Mouse (Mus musculus) cerebellum, postnatal 4 days (tissue): ENCODE data around the gene Hmgb1.

Experiments used
- DNase-seq, 2 experiments: peaks; one replicate each; pipeline ENCODE4 v3.0.0; 2022; ENCODE audit warnings: low spot score in 2 of 2, mixed read lengths in 1 of 2

The Hmgb1 gene

DNA sequence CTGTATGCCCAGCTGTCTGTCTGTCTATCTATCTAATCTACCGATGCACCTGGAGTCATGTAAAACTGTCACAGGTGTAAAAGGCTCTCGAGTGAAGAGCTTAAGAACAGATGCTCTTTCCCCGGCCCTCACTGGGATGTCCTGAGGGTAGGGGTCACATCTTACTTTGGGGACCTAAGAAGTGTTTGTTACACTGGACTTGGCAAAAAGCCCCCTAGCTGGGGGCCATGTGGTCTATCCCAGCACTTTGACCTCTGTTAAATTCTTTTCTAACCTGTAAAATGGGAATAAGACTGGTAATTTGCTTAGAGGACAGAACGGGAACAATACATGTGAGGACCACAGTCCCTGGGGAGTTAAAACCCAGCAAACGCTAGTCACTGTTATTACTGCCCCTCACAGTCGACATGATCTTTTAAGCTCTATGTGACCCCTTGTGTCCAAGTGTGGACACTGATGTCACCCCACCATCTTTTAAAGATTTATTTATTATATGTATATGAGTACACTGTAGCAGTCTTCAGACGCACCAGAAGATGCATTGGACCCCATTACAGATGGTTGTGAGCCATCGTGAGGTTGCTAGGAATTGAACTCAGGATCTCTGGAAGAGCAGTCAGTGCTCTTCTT, 80.1 kb downstream of the Hmgb1 start:
- DNase-seq, result no peak

DNA sequence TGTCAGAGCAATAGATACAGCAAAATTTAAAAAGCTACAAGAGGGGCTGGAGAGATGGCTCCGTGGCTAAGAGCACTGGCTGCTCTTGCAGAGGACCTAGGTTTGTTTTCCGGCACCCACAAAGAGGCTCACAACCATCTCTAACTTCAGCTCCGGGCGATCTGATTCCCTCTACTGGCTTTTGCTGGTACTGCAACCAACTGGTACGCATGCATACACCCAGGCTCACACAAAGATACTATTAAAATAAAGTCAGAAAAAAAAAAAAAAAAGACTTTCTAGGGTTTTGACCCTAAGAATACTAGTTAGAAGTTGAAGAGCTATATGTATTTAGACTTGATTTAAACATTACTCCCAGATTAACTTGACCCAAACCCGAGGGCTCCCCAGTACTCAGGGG, 82.4 kb downstream of the Hmgb1 start:
- no peak for DNase-seq

DNA sequence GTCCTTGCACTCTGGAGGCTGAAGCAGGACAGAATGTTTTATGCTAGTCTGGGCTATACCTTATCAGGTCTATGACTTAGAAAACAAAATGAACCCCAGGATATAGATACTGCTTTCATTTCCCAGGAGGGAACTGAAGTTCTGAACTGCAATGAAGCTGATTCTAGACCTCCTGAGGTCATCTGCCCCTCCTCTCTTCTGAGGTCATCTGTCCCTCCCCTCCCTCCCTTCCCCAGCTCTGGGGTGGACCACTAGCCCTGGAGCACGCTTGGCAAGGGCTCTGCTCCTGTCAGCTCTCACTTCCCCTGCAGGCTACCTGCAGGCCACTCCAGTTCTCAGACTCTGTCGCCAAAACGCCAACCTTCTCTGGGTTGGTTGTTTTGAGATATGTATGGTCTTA, 84.2 kb downstream of the Hmgb1 start:
- DNase-seq, result no peak

DNA sequence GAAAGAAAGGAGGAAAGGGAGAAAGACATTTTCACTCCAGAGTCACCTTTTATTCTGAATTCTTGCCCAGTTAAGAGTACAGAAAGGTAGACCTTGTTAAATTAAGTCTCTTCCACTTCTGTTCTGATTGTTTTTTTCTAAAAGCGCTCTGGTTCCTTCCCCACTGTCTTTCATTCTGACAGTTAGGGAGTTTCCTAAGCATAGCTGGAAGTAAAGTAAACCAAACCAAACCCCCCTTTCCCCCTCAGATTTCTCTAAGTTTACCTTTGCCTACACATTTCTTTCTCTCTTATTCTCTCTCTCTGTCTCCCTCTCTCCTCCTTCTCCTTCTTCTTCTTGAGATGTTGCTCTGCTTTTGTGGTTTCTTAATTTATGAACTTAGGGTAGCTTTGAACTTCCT, 85.3 kb downstream of the Hmgb1 start:
- no peak for DNase-seq

DNA sequence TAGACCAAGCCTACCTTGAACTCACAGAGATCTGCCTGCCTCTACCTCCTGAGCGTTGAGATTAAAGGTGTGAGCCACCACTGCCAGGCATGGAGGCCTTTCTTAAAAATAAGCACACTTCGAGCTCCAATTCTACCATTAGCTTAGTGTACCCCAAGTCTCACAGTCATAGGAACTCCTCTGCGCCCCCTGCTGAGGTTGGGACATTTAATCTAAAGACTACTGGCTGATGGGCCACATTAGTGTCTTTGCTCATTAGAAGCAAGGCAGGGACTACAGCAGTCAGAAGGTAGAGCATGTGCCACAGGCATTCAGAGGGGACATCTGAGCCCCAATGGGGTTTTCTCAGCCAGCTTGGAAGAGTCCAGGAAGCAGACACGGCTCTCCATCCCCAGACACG, 86.4 kb downstream of the Hmgb1 start:
- DNase-seq, result no peak

DNA sequence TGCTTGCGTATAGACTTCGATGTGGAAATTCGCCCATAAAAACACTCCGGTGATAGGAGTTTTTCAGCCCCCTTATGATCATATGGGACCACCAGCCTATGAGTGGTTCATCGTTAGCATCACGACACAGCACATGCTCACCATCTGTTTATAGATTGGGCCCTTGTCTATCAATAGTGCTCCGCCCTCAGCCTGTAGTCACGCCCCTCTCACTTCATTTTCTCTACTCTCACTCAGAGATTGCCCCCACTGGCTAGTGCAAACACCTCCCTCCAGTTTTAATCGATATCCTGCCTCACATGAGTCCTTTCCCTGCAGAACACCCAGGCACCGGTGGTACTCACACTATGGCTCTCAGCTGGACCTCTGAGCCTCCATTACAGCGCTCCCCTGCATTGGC, 88.0 kb downstream of the Hmgb1 start:
- no peak for DNase-seq

DNA sequence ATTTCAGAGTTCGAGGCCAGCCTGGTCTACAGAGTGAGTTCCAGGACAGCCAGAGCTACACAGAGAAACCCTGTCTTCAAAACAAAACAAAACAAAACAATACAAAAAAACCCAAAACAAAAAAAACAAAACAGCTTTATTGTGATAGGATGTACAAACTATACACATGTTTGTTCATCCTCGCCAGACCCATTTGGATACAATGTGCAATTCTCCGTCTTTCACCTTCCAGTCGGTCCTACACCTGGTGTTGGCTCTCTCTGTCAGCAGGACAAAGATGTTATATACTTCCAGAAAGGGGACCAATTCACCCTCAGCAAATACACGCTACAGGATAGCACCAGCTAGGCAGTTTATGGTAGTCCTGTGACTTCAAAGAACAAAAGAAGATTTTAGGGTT, 91.4 kb downstream of the Hmgb1 start:
- no peak for DNase-seq

DNA sequence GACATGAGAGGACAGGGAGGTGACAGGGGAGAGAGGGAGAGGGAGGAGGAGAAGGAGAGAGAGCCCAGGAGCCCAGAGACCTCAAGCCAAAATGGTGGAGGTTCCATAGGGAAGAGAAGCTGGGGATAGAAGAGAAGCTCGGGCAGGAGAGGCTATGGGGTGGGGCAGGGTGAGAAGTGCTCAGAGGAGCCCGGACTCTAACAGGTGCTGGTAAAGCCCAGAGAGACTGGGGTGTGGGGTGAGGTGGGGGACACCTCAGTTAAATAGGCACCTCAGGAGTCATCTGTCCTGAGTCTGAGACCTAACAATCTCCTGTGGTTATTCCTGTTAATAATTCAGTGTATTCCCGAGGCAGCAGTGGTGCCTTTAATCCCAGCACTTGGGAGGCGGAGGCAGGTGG, 91.8 kb downstream of the Hmgb1 start:
- DNase-seq, result no peak

DNA sequence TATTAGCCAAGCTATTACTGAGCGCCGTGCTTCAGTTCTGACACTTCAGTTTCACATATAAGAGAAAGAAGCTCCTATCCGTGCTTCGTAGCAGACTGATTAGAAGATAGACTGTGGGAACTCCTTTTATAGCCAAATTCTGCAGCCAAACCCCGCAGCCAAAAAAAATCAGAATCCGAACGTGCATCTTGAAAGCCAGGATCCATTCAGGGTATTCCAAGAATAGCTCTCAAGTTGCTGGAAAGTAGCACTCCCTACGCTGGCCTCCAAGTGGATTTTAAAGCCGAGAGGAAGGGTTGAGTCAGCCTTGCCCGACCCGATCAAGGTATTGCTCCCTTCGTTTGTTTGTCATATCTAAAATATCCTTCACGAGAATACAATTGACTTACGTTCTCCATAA, 93.0 kb downstream of the Hmgb1 start:
- no peak for DNase-seq

DNA sequence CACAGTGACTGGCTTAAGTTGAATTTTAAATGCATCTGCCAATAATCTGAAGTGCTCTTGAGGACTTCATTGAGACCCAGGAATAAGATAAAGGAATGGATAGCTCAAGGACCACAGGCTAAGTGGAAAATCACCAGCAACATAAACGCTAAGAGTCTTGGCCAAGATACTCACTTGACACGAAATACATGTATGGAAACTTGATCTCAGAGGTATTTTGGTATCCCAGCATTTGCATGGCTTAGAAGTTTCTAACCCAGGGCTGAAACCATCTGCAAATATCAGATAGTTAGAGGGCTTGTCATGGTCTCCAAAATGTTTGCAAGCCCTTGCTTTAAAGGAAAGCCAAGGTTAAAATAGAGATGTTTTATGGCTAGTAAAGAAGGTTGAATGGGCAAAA, 94.4 kb downstream of the Hmgb1 start:
- DNase-seq, result no peak

DNA sequence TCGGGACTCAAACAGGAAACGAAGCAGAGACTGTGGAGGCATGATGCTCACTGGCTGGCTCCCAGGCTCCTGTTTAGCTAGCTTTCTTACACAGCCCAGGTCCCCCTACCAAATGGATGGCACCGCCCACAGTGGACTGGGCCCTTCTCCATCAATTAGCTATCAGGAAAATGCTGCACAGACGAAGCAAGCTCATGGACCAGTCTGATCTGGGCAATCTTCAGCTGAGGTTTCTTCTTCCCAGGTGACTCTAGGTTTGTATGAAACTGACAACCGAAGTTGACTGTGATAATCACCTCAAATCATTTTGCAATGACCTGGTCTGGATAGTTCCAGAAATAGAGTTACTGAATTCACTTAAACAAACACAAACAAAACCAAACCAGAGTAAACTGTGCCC, 94.8 kb downstream of the Hmgb1 start:
- no peak for DNase-seq

DNA sequence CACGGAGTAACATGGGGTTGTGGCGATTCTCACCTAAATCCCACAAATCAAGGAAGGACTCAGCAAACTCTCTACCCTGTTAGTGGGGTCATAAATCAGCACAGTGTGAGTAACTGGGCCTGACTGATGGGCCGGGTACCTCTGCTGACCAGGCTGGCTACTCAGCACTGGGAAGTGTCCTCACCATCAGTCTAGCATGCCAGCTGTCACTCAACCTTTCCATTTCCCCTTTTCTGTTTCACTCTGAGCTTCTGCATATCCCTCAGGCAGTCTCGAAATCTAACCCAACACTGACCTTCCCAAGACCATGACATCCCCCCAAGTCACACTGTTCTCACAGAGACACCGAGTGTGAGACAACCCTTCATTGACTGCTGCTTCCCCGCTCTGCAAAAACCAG, 95.4 kb downstream of the Hmgb1 start:
- DNase-seq, result no peak

DNA sequence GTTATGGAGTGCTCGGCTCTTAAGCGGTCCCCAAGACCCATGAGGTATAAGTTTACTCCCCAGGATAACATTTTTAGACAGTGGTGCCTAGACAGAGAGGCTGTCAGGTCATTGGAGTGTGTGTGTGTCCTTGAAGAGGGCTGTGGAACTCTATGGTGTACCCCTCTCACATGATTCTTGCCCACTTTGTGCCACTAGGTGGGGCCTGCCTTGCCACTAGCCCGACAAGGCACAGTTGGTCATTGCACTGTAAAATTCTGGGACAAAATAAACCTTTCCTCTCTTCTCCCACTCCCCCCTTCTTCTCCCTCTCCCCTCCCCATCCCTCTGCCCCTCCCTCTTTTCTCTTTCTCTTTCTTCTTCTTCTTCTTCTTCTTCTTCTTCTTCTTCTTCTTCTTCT, 96.1 kb downstream of the Hmgb1 start:
- DNase-seq, result no peak

DNA sequence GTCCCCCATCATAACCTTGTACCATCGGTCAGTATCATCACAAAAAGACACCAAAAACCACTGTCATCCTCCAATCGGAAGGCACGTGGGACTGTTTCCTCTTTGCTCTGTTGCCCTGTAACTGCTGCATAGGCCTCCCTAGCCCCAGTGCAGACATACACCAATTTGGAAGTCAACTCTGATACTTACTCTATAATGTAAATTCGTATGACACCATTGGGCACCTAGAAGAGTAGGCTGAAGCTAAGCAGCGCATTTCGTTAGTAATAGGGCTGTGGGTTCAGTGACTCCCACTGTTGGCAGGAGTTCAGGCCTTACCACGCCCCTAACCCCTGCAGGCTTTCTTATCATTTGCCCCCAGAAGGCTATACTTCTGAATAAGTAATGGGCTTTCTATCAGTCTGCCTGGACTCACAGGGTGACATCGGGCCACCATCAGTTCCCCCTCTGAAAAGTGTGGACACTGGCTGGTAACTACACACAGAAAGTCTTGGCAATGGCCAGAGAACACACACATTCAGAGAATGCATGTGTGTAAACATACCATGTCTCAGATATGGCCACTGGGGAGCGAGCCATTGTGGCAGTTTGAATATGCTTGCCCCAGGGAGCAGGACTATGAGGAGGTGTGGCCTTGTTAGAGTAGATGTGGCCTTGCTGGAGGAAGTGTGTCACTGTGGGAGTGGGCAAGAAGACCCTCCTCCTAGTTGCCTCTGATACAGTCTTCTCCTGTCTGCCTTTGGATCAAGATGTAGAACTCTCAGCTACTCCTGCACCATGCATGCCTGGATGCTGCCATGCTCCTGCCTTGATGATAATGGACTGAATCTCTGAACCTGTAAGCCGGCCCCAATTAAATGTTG, 97.7 kb downstream of the Hmgb1 start:
- DNase-seq, result no peak

DNA sequence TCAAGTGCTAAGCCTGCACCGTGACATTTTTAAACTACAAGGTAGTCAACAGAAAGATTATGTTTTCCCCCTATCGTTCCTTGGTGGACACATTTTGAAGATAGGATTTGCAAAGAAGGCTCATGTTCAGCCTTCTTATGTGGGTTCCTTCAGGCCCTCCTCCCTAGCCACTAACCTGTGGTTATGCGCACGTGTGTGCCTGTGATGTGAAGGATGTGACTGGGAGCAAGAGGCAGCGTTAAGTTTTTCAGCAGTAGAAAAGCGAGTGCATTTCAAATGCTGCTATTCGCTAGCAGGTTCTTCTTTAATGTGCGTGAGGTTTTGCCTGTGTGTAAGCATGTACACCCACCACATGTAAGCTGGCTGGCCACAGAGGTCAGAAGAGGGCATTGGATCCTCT, 103.8 kb downstream of the Hmgb1 start:
- no peak for DNase-seq

DNA sequence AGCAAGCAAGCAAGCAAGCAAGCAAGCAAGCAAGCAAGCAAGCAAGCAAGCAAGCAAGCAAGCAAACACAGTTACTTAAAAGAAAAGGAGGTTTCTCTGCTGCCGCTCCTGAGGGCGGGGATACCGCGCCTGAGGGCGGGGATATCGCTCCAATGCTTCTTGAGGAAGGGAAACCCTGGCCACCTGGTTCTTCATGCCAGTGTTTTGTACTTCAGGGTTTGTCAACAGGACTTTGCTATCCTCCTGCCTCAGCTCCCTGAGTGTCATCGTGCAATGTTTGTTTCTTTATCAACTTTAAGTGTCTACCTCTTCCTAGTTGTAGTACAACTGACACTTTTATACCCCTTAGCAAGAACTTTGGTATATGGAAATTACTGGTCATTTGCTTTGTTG, 104.5 kb downstream of the Hmgb1 start:
- DNase-seq, result no peak

DNA sequence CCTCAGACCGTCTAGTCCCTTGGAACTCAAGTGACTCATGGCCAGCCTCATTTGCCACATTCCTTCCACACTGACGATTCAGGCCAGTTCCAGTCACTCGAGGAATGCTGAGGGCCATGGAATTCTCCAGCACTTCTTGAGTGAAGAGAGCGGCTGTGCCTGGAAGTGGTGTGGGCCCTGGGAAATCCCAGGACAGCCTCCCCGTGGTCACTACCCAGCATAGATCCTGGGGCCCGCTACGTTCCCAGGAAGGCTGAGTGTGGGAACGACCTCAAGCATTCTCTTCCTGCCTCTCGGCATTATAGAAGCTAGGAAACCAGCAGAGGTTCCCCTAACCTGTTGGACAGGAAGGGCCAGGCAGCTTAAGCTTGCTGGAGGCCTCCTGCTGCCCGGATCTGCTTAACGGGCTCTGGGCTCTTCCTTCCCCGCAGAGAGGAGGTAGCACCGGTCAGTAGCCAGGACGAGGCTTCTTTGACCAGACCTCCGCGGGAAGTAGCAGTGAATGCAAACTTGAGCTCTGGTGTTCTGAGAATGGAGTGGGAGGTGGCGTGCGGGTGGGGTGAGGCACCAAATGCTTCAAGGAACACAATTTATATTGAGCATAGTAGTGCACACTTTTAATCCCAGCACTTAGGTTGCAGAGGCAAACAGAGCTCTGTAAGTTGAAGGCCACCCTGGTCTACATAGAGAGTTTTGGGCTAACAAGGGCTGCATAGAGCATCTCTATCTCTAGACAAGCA, 105.1 kb downstream of the Hmgb1 start:
- DNase-seq, result no peak

DNA sequence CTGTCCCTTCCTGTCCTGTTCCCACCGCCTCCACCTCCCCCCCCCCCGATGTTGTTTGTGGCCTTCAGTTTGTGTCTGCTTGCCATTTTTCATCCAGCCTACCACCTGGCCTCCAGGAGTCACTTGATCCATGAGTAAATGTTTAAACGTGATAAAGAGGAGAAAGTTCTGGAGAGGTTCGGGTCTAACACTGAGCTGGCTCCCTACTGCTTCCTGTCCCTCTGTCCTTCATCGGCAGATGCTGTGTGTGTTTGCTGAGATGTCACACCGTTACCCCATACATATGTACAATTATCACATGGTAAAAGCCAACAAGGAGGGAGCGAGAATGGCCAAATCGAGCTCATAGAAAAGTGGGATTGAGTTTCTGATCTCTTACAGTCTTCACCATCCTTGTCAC, 107.2 kb downstream of the Hmgb1 start:
- no peak for DNase-seq

DNA sequence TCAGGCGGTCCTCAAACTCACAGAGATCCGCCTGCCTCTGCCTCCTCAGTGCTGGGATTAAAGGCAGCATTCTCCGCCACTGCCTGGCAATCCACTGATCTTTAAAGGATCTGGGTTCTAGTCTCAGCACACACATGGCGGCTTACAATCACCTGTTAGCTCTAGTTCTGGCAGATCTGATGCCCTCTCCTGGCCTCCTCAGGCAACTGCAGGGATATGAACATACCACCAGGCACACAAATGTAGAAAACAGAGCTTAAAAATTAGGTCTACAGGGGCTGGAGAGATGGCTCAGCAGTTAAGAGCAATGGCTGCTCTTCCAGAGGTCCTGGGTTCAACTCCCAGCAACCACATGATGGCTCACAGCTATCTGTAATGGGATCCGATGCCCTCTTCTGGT, 112.7 kb downstream of the Hmgb1 start:
- DNase-seq, result no peak

DNA sequence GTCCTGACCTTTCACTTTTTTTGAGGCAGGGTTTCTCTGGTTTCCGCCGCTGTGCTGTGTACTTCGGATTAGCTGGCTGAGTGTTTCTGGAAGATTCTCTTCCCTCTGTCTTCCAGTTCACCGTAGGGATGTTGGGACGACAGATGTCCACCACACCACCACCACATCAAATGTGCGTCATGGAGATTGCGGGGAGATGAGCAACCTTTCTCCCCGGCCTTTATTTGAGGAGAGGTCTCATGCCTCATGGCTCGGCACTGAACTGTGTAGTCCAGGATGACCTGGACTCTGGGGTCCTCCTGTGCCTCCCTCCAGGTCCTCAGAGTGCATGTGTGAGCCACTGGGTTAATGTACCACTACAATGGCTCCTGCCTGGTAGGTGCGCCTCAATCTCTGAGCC, 115.5 kb downstream of the Hmgb1 start:
- DNase-seq, result no peak

DNA sequence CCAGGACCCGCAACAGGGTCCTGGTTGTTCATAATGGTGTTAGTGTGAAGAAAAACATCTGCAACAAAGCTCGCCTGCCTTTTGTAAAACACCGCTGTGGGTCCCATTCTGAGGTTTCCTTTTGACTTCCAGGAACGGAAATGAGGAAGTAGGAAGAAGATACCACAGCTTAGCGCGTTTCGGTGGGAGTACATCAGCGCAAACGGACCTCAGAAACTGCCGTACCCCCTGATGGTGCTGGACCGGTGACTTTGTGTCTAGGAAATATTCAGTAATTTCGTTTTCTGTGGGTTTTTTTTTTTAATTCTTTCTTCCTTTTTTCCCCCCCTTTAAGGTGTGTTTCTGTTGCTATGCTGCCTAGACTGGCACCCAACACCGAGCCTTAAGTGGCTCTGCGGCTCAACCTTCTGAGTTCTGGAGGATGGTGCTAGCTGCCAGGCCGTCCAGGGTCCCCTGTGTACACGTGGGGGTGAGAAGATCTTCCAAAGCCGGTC, 116.0 kb downstream of the Hmgb1 start:
- DNase-seq, result no peak

DNA sequence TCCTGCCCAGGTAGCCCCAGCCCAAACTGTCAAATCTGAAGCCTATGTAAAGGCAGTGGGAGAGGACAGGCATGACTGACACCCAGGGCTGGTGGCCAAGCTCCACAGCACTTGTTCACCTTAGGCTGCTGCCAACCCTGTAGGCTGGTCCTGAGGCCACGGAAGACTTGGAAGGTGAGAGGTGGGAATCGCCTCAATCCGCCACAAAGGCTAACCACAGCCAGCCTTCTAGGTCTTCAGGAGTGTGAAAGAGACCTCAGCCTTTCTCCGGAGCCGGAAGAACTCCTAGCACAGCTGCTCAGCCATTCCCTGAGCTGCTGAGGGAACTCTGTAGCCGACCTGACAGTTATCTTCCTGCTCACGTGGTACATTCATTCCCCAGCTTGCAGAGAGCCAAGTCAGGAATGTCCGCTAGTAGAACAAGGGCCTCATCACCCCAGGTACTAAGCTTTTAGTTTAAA, 116.8 kb downstream of the Hmgb1 start:
- DNase-seq, result no peak

DNA sequence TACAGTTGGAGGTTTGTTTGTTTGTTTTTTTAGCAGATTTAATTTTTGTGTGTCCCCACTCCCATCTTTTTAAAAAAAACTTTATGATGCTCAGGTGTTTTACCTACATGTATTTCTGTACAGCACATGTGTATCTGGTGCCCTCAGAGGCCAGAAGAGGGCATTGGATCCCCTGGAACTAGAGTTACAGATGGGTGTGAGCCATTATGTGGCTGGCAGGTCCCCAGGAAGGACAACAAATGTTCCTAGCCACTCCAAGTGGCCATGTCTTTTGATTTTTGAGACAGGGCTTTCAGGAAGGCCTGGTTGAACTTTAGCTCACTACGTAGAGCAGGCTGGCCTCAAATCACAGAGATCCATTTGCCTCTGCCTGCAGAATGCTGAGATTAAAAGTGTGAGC, 121.5 kb downstream of the Hmgb1 start:
- no peak for DNase-seq
